21 mouse cellular contexts compared by ENCODE assay signal in genomic region chr6:39222487-39222886, GRCm38 (mm10). TPM values are rescaled to one million over a fixed set of nuclear protein-coding genes. Genes with fewer than 3 reads are reported as not detected.
DNase-seq lines count a peak whose midpoint lies in the region; ATAC-seq lines count a peak whose summit lies in the region.
"Had no signal": no experiment of that assay in that cellular context is flagged by ENCODE, and none has a peak within 500 bp of the region (broad histone marks: within the 10 kb centered on the region; RNA-seq: fewer than 3 reads in every experiment).

No protein-coding gene starts in this region.

- H3K9me3 ChIP-seq in midbrain, embryonic 11.5 days (ENCODE audit: control insufficient read depth, low read length): no peaks in the 10 kb centered on the region
- no peaks in the 10 kb centered on the region for H3K9me3 ChIP-seq in midbrain, embryonic 16.5 days (replicated peaks; ENCODE audit: control insufficient read depth, low read length, poor library complexity, severe bottlenecking)
- H3K9me3 ChIP-seq: embryonic facial prominence, embryonic 12.5 days; forebrain, embryonic 12.5 days; heart, embryonic 15.5 days; hindbrain, embryonic 13.5 days had no signal

- no peak overlapping the region for H3K27ac ChIP-seq in midbrain, embryonic 11.5 days (ENCODE audit: low read depth, low read length)
- H3K27ac ChIP-seq in midbrain, embryonic 16.5 days (ENCODE audit: low read length): no peak overlapping the region
- H3K27ac ChIP-seq: embryonic facial prominence, embryonic 12.5 days; forebrain, embryonic 12.5 days; heart, embryonic 15.5 days; hindbrain, embryonic 13.5 days; hindbrain, postnatal 0 days had no signal

- no peaks in the 10 kb centered on the region for H3K36me3 ChIP-seq in midbrain, embryonic 11.5 days (ENCODE audit: control insufficient read depth, insufficient read depth, low read length)
- H3K36me3 ChIP-seq in midbrain, embryonic 16.5 days (ENCODE audit: control insufficient read depth, insufficient read depth, low read length): no peaks in the 10 kb centered on the region
- H3K36me3 ChIP-seq: embryonic facial prominence, embryonic 12.5 days; forebrain, embryonic 12.5 days; G1E; heart, embryonic 15.5 days; hindbrain, embryonic 13.5 days had no signal

- no peak overlapping the region for H3K4me3 ChIP-seq in midbrain, embryonic 11.5 days (ENCODE audit: low read depth, low read length)
- H3K4me3 ChIP-seq in midbrain, embryonic 16.5 days (ENCODE audit: low read depth, low read length): no peak overlapping the region
- H3K4me3 ChIP-seq: embryonic facial prominence, embryonic 12.5 days; forebrain, embryonic 12.5 days; heart, embryonic 15.5 days; hindbrain, embryonic 13.5 days had no signal

- H3K27me3 ChIP-seq in midbrain, embryonic 11.5 days (ENCODE audit: control insufficient read depth, insufficient read depth, low read length): no peaks in the 10 kb centered on the region
- no peaks in the 10 kb centered on the region for H3K27me3 ChIP-seq in midbrain, embryonic 16.5 days (ENCODE audit: control insufficient read depth, insufficient read depth, low read depth, low read length)
- H3K27me3 ChIP-seq: embryonic facial prominence, embryonic 12.5 days; forebrain, embryonic 12.5 days; heart, embryonic 15.5 days had no signal

- WGBS in midbrain, embryonic 11.5 days: 73% methylated on average over 5 of the region's 5 CpGs
- 86% methylated on average over 5 of the region's 5 CpGs for WGBS in midbrain, embryonic 16.5 days

- no peak overlapping the region for H3K4me2 ChIP-seq in midbrain, embryonic 11.5 days
- no peak overlapping the region for H3K4me2 ChIP-seq in midbrain, embryonic 16.5 days (ENCODE audit: low read length)
- H3K4me2 ChIP-seq: embryonic facial prominence, embryonic 12.5 days; forebrain, embryonic 12.5 days; heart, embryonic 11.5 days; heart, embryonic 15.5 days; hindbrain, embryonic 13.5 days had no signal

- no peak for ATAC-seq in midbrain, embryonic 11.5 days (ENCODE audit: low FRiP score)
- ATAC-seq in midbrain, embryonic 16.5 days: no peak
- peak; percentile 42; the same call in 1 of the 2 replicates for ATAC-seq in common myeloid progenitor, adult 5-6 weeks (replicated peaks; ENCODE audit: low read depth, poor library complexity, severe bottlenecking)
- ATAC-seq in megakaryocyte progenitor cell, adult 5-6 weeks (replicated peaks; ENCODE audit: poor library complexity): peak; percentile 44; the same call in 1 of the 2 replicates
- ATAC-seq: forebrain, embryonic 16.5 days; hindbrain, postnatal 0 days had no signal

- peaks cover 6% of the 10 kb centered on the region; the same call in 1 of the 2 replicates for H3K4me1 ChIP-seq in midbrain, embryonic 11.5 days (ENCODE audit: control insufficient read depth, insufficient read depth, low read length)
- 0 out of 2 replicates have a peak, but pooled peaks cover 3% of the 10 kb centered on the region for H3K4me1 ChIP-seq in midbrain, embryonic 16.5 days (ENCODE audit: control insufficient read depth, insufficient read depth, low read length)

- H3K9ac ChIP-seq in midbrain, embryonic 11.5 days (ENCODE audit: low read length): no peak overlapping the region
- no peak overlapping the region for H3K9ac ChIP-seq in midbrain, embryonic 16.5 days (ENCODE audit: low read depth, low read length)
- H3K9ac ChIP-seq: embryonic facial prominence, embryonic 12.5 days; forebrain, embryonic 12.5 days; heart, embryonic 15.5 days; hindbrain, embryonic 13.5 days had no signal

- DNase-seq in midbrain, embryonic 11.5 days (ENCODE audit: low spot score, missing footprints): peak; percentile 71
- DNase-seq in frontal cortex, postnatal 25 days (ENCODE audit: low spot score in 2 of 2): no peak
- DNase-seq in cerebellum, adult 11-12 months: no peak
- DNase-seq: adrenal gland, adult 8-10 months; adrenal gland, postnatal 36 days; cerebellum, adult 18-20 months; cerebellum, adult 9-11 months; gastrocnemius, postnatal 14 days; heart, adult 18-20 months; heart, postnatal 14 days had no signal

RNA-seq across cellular contexts. Expression of gene Kdm7a, which starts 15.9 kb away (rescaled TPM):
- polyA plus RNA-seq in midbrain, embryonic 11.5 days (2014; fragmentation: Nextera tagmentation; extraction: Ambion mirVana): 15.8 and 17.0 TPM in 2 replicates
- polyA plus RNA-seq in midbrain, embryonic 16.5 days (2015; fragmentation: Nextera tagmentation; extraction: Ambion mirVana): 4.6 and 5.8 TPM in 2 replicates
- 13.6 and 19.3 TPM in 2 replicates for total RNA-seq in common myeloid progenitor, adult 5-6 weeks (2017)
- total RNA-seq in megakaryocyte progenitor cell, adult 5-6 weeks (2015): 11.4 and 12.5 TPM in 2 replicates
- 9.0 and 11.4 TPM in 2 replicates for total RNA-seq in megakaryocyte progenitor cell, adult 5-6 weeks (2017)

Comparison
In these comparisons a context has a peak if more than half of its experiments do, and no peak if none do; other contexts are left out.
1. ATAC-seq: peak in common myeloid progenitor, adult 5-6 weeks (single experiment) and megakaryocyte progenitor cell, adult 5-6 weeks (single experiment); none in midbrain, embryonic 11.5 days (single experiment) and midbrain, embryonic 16.5 days (single experiment).